Mouse (Mus musculus) CD8-positive naive resting alpha-beta T cell, adult 2 months (primary cell): ENCODE data around the gene Tbl1xr1.

Experiments
- DNase-seq, 2 experiments: peaks; one replicate each; pipeline ENCODE4 v3.0.0; 2022; ENCODE audit warnings: low read depth in 2 of 2, low spot score in 2 of 2

Tbl1xr1 gene

GRCm38 (mm10) chr3:22194185-22194856, 117.9 kb downstream of the Tbl1xr1 start:
- no peak for DNase-seq

- no peak for DNase-seq
Observed at GRCm38 (mm10) chr3:22198802-22199201, 122.3 kb downstream of the Tbl1xr1 start.

- DNase-seq: no peak
Observed at GRCm38 (mm10) chr3:22204186-22204585, 127.7 kb downstream of the Tbl1xr1 start.

DNA sequence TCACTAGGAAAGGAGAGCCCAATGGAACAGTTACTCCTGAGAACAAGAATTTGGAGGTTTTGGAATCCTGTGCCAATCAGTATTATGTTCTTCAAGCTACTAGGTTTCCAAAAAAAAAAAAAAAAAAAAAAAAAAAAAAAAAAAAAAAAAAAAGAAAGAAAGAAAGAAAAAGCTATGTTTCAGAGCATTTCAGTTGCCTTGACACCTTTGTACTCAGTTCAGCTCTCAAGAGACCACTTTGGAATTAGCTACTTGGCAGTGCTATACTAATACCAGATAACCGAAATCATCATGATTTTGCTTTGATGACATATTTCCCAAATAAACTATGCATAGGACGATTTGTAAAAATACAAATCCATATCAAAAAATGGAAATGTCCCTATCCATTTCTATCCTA, 145.1 kb downstream of the Tbl1xr1 start:
- no peak for DNase-seq

- no peak for DNase-seq
Observed at GRCm38 (mm10) chr3:22222351-22222750, 145.9 kb downstream of the Tbl1xr1 start.

GRCm38 (mm10) chr3:22223023-22223422, 146.6 kb downstream of the Tbl1xr1 start:
- DNase-seq: no peak

DNA sequence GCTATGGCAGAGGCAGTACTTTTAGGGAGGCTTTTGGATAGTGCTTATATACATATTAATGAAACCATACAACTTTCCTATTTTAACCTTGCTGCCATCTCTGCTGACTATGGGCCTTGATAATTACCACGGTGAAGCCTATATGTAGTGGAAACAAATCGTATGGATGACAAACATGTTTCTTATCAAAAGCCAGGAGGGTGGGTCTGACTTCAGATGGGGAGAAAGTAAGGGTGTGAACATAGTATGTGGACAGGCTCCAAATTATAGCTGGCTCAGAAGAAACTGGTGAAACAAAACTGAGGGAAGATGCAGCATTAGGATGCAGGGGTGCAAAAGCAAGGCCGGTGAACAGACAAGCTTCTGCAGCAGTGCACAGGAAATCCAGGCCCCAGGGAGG, 151.6 kb downstream of the Tbl1xr1 start:
- DNase-seq: no peak

GRCm38 (mm10) chr3:22230635-22231034, 154.2 kb downstream of the Tbl1xr1 start:
- no peak for DNase-seq

GRCm38 (mm10) chr3:22238106-22238900, 161.9 kb downstream of the Tbl1xr1 start:
- DNase-seq: no peak
